Mouse (Mus musculus) lung, embryonic 16.5 days (tissue): ENCODE results near the gene 2410015M20Rik. TPM values are rescaled to one million over a fixed set of nuclear protein-coding genes. Genes with fewer than 3 reads are reported as not detected.

ENCODE experiments used
- ATAC-seq: fragments of 200-750 bp; cut with Nextera tagmentation; 2 replicates; pipeline ENCODE4 v1.8.0; 2017; ENCODE audit warnings: low read depth, mild to moderate bottlenecking, moderate library complexity
- H3K27ac ChIP-seq: fragments of 300-500 bp; sonication (generic); 2 replicates; pipeline ENCODE4 v1.5.1; 2014; ENCODE audit warnings: mild to moderate bottlenecking, control low read depth, low read length
- H3K27me3 ChIP-seq: fragments of 300-500 bp; sonication (generic); 2 replicates; pipeline ENCODE4 v1.6.1; 2014; ENCODE audit warnings: low read depth, low read length, mixed read lengths; ENCODE audit not compliant: control insufficient read depth, insufficient read depth
- H3K36me3 ChIP-seq: fragments of 300-500 bp; sonication (generic); 2 replicates; pipeline ENCODE4 v1.6.1; 2014; ENCODE audit warnings: low read length; ENCODE audit not compliant: control insufficient read depth, insufficient read depth
- H3K4me1 ChIP-seq: fragments of 300-500 bp; sonication (generic); replicated peaks from 2 replicates; pipeline ENCODE4 v1.6.1; 2014; ENCODE audit warnings: low read length, mixed read lengths; ENCODE audit not compliant: control insufficient read depth, insufficient read depth
- H3K4me2 ChIP-seq: fragments of 300-500 bp; sonication (generic); 2 replicates; pipeline ENCODE4 v1.6.1; 2014; ENCODE audit warnings: low read depth, low read length, control low read depth
- H3K4me3 ChIP-seq: fragments of 300-500 bp; sonication (generic); 2 replicates; pipeline ENCODE4 v1.5.1; 2014; ENCODE audit warnings: mild to moderate bottlenecking, low read length, control low read depth
- H3K9ac ChIP-seq: fragments of 300-500 bp; sonication (generic); 2 replicates; pipeline ENCODE4 v1.6.1; 2014; ENCODE audit warnings: low read length, control low read depth
- H3K9me3 ChIP-seq: fragments of 300-500 bp; sonication (generic); 2 replicates; pipeline ENCODE4 v1.6.1; 2016; ENCODE audit warnings: low read length; ENCODE audit not compliant: control insufficient read depth
- WGBS: fragments of 180-500 bp; shearing (Covaris S2); extraction: QIAGEN DNeasy Blood & Tissue Kit; methylation state at CpG from one replicate; pipeline ENCODE4 v1.1.7; 2014; 5-methylcytosine and 5-hydroxymethylcytosine counted together
- polyA plus RNA-seq: library from polyadenylated mRNA; unstranded; fragments of >200 nt; fragmentation: Nextera tagmentation; extraction: Ambion mirVana; gene quantifications from 2 replicates; pipeline ENCODE4 v1.2.1, GENCODE M21; 2015

Gene 2410015M20Rik
- polyA plus RNA-seq, 1 experiment from 2014 or later, result 227 TPM

- peaks cover 46% of the 10 kb centered on the region for H3K36me3 ChIP-seq
- peaks cover 26% of the 10 kb centered on the region for H3K4me1 ChIP-seq
- no peak overlapping the region; the same call in 1 of the 2 replicates for H3K9ac ChIP-seq
- no peak overlapping the region for H3K4me2 ChIP-seq
- H3K27me3 ChIP-seq, result no peaks in the 10 kb centered on the region
- no peaks in the 10 kb centered on the region for H3K9me3 ChIP-seq
- ATAC-seq, result no peak
- no peak overlapping the region for H3K4me3 ChIP-seq
- 67% methylated on average over 3 of the region's 3 CpGs for WGBS
- H3K27ac ChIP-seq, result no peak overlapping the region
Observed at GRCm38 (mm10) chr17:56607521-56608062, 2.0 kb downstream of the 2410015M20Rik start.

GRCm38 (mm10) chr17:56605431-56605830 lies 4.1 kb downstream of the 2410015M20Rik start:
- Histone ChIP-seq H3K9ac (no peak overlapping the region), H3K27me3 (no peaks in the 10 kb centered on the region), H3K27ac (no peak overlapping the region), H3K36me3 (peaks cover 64% of the 10 kb centered on the region), H3K9me3 (no peaks in the 10 kb centered on the region), H3K4me3 (no peak overlapping the region), H3K4me1 (peaks cover 15% of the 10 kb centered on the region), H3K4me2 (no peak overlapping the region)
- ATAC-seq, result no peak
- 84% methylated on average over 9 of the region's 9 CpGs for WGBS

DNA sequence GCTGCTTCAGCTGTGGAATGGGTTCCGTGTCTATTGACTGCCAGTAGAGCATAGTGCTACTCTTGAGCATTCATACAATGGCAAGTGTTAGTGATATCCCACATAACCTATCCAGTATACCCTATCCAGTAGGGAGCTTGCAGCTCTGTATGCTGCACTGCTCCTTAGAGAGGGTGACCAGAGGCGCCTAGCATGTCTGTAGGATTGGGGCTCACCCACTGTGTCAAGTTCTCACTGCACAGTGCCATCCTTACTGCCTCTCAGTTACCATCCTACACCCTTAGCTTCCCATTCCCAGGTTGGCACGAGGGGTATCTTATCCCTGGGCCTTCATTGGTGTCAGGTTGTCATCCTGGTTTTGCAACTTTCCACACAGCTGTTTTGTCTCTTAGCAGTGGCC lies 5.1 kb downstream of the 2410015M20Rik start:
- WGBS, result 88% methylated on average over 3 of the region's 3 CpGs
- H3K9me3 ChIP-seq, result no peaks in the 10 kb centered on the region
- H3K4me2 ChIP-seq, result no peak overlapping the region
- H3K9ac ChIP-seq, result no peak overlapping the region
- H3K27me3 ChIP-seq, result no peaks in the 10 kb centered on the region
- no peak for ATAC-seq
- no peak overlapping the region for H3K4me3 ChIP-seq
- H3K4me1 ChIP-seq, result peaks cover 11% of the 10 kb centered on the region
- H3K36me3 ChIP-seq, result peaks cover 74% of the 10 kb centered on the region
- H3K27ac ChIP-seq, result no peak overlapping the region

GRCm38 (mm10) chr17:56604070-56604380 lies 5.5 kb downstream of the 2410015M20Rik start:
- Histone ChIP-seq H3K4me3 (no peak overlapping the region), H3K4me1 (peaks cover 11% of the 10 kb centered on the region), H3K27ac (no peak overlapping the region), H3K27me3 (no peaks in the 10 kb centered on the region), H3K9me3 (no peaks in the 10 kb centered on the region), H3K36me3 (peaks cover 77% of the 10 kb centered on the region), H3K9ac (no peak overlapping the region), H3K4me2 (no peak overlapping the region)
- WGBS, result 88% methylated on average over 9 of the region's 9 CpGs
- ATAC-seq, result no peak

GRCm38 (mm10) chr17:56603186-56604069 lies 6.1 kb downstream of the 2410015M20Rik start:
- Histone ChIP-seq H3K4me2 (no peak overlapping the region), H3K27ac (no peak overlapping the region), H3K9me3 (no peaks in the 10 kb centered on the region), H3K36me3 (peaks cover 77% of the 10 kb centered on the region), H3K4me1 (peaks cover 5% of the 10 kb centered on the region), H3K9ac (no peak overlapping the region), H3K4me3 (no peak overlapping the region), H3K27me3 (no peaks in the 10 kb centered on the region)
- 92% methylated on average over 28 of the region's 28 CpGs for WGBS
- ATAC-seq, result no peak

DNA sequence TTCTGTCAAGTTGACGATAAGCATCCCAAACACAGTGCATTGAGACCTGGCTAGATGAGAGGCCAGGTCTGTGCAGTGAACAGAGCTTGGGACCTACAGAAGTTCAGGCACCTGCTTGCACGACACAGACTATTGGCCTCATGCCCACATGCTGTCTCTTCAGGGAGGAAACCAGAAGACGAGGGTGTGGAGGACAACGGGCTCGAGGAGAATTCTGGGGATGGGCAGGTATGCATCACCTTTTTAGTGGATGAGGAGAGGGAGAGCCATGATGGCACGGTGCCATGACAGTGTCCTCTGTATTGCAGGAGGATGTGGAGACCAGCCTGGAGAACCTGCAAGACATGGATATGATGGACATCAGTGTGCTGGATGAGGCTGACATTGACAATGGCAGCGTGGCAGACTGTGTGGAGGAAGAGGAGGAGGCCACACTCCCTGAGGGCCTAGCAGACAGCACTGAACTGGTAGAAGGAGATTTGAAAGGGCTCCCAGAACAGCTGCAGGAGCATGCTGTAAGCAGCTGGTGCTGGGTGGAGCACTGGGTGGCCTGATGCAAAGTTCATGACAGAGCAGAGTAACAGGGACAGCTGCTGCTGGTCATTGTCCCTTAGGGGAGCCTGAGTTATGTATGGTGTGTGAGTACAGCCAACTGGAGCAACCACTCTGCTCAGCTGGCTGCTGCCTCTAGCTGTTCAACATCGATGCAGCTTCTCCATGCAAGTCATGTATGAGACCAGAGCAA lies 15.9 kb downstream of the 2410015M20Rik start:
- WGBS, result 82% methylated on average over 8 of the region's 8 CpGs
- peaks cover 72% of the 10 kb centered on the region for H3K36me3 ChIP-seq
- H3K4me3 ChIP-seq, result no peak overlapping the region
- no peak overlapping the region for H3K4me2 ChIP-seq
- H3K27ac ChIP-seq, result no peak overlapping the region
- ATAC-seq, result 0 out of 2 replicates have a peak, but pooled peaks have one; percentile 24
- H3K4me1 ChIP-seq, result no peaks in the 10 kb centered on the region
- H3K9me3 ChIP-seq, result no peaks in the 10 kb centered on the region
- H3K9ac ChIP-seq, result 0 out of 2 replicates have a peak overlapping the region, but pooled peaks have one; percentile 7
- no peaks in the 10 kb centered on the region for H3K27me3 ChIP-seq

GRCm38 (mm10) chr17:56592553-56592952 lies 17.0 kb downstream of the 2410015M20Rik start:
- H3K4me2 ChIP-seq, result no peak overlapping the region
- no peak overlapping the region for H3K9ac ChIP-seq
- no peaks in the 10 kb centered on the region for H3K4me1 ChIP-seq
- H3K4me3 ChIP-seq, result no peak overlapping the region
- H3K36me3 ChIP-seq, result peaks cover 74% of the 10 kb centered on the region
- H3K27me3 ChIP-seq, result no peaks in the 10 kb centered on the region
- H3K27ac ChIP-seq, result no peak overlapping the region
- no peaks in the 10 kb centered on the region for H3K9me3 ChIP-seq
- ATAC-seq, result no peak

- WGBS, result 93% methylated on average over 4 of the region's 4 CpGs
- no peak overlapping the region for H3K4me3 ChIP-seq
- H3K9ac ChIP-seq, result no peak overlapping the region
- H3K27ac ChIP-seq, result no peak overlapping the region
- peaks cover 13% of the 10 kb centered on the region for H3K4me1 ChIP-seq
- no peak overlapping the region for H3K4me2 ChIP-seq
- no peaks in the 10 kb centered on the region for H3K9me3 ChIP-seq
- peaks cover 40% of the 10 kb centered on the region for H3K36me3 ChIP-seq
- H3K27me3 ChIP-seq, result no peaks in the 10 kb centered on the region
- ATAC-seq, result no peak
Observed at GRCm38 (mm10) chr17:56588921-56589320, 20.6 kb downstream of the 2410015M20Rik start.

DNA sequence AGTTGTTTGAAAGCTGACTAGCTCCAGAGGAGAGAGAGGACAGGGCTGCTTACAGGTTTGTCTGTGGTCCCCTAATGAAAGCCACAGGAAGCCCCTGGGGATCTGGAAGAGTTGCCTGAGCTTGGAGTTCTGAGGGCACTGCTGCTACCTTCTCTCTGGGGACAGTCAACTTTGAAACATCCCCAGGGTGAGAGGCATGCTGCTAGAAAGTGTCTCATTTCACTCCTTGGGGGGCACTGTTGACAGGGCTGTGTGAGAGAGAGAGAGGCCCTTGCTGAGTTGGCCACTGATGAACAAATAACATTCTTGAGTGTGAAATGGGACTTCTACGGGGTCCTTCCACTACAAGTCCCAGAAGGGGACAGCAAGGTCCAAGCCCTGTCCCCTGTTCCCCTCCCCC lies 21.8 kb downstream of the 2410015M20Rik start:
- Histone ChIP-seq H3K36me3 (peaks cover 31% of the 10 kb centered on the region), H3K9ac (no peak overlapping the region), H3K9me3 (no peaks in the 10 kb centered on the region), H3K4me3 (no peak overlapping the region), H3K27ac (no peak overlapping the region), H3K27me3 (no peaks in the 10 kb centered on the region), H3K4me1 (peaks cover 20% of the 10 kb centered on the region), H3K4me2 (no peak overlapping the region)
- no peak for ATAC-seq
- WGBS, result 65% methylated on average over 1 of the region's 1 CpGs
